In genomic region chr9:63148410-63149371, GRCm38 (mm10) we compare ENCODE assay signal across 10 mouse cellular contexts. TPM values are rescaled to one million over a fixed set of nuclear protein-coding genes. Genes with fewer than 3 reads are reported as not detected.
DNase-seq lines count a peak whose midpoint lies in the region; ATAC-seq and TF ChIP-seq lines count a peak whose summit lies in the region.
"Had no signal": no experiment of that assay in that cellular context is flagged by ENCODE, and none has a peak within 500 bp of the region (broad histone marks: within the 10 kb centered on the region; RNA-seq: fewer than 3 reads in every experiment).

TSS of gene Skor1 (minus strand) at chr9:63148961.

- H3K4me3 ChIP-seq in heart, adult 2 months = 0 out of 2 replicates have a peak within 1 kb of the TSS, but pooled peaks have one; percentile 37
- H3K4me3 ChIP-seq in ES-E14 (ENCODE audit: insufficient read depth in 1 of 2, low read depth in 1 of 2, low read length in 2 of 2, poor library complexity in 1 of 2, severe bottlenecking in 1 of 2) = peak within 1 kb of the TSS; percentile 38 to 58
- H3K4me3 ChIP-seq in heart, postnatal 0 days (ENCODE audit: low read depth, low read length) = peak within 1 kb of the TSS; percentile 49
- H3K4me3 ChIP-seq in midbrain, embryonic 10.5 days = peak within 1 kb of the TSS; percentile 57

- WGBS in heart, adult 2 months = 2% methylated on average over 85 of the region's 108 CpGs
- 2% methylated on average over 73 of the region's 108 CpGs for WGBS in heart, postnatal 0 days
- WGBS in midbrain, embryonic 10.5 days = under 1% methylated on average over 107 of the region's 108 CpGs

- H3K4me1 ChIP-seq in heart, adult 2 months (ENCODE audit: control insufficient read depth, insufficient read depth, low read length) = no peaks in the 10 kb centered on the region
- peaks cover 0 to 5% of the 10 kb centered on the region in 2 experiments; a peak in 1 of 4 replicates for H3K4me1 ChIP-seq in ES-E14 (ENCODE audit: control insufficient read depth in 2 of 2, insufficient read depth in 2 of 2, low read length in 2 of 2, poor library complexity in 1 of 2)
- peaks cover 20% of the 10 kb centered on the region for H3K4me1 ChIP-seq in heart, postnatal 0 days (ENCODE audit: control insufficient read depth, insufficient read depth)
- H3K4me1 ChIP-seq in midbrain, embryonic 10.5 days = peaks cover 79% of the 10 kb centered on the region

- H3K36me3 ChIP-seq in heart, adult 2 months (ENCODE audit: control insufficient read depth, insufficient read depth, low read length) = no peaks in the 10 kb centered on the region
- H3K36me3 ChIP-seq in ES-E14 (ENCODE audit: control insufficient read depth, insufficient read depth, low read length, poor library complexity, severe bottlenecking) = no peaks in the 10 kb centered on the region
- H3K36me3 ChIP-seq in heart, postnatal 0 days (replicated peaks; ENCODE audit: control insufficient read depth, insufficient read depth, low read length) = no peaks in the 10 kb centered on the region
- H3K36me3 ChIP-seq in midbrain, embryonic 10.5 days = no peaks in the 10 kb centered on the region

- H3K79me2 ChIP-seq in heart, adult 2 months (replicated peaks; ENCODE audit: control insufficient read depth, insufficient read depth, low read length) = no peaks in the 10 kb centered on the region

- TF ChIP-seq EP300 in heart, adult 2 months (IDR thresholded peaks at IDR 0.05; ENCODE audit: insufficient read depth, low read depth, low read length) = no peak
- TF ChIP-seq EP300 in heart, postnatal 0 days (IDR thresholded peaks at IDR 0.05; ENCODE audit: low read depth) = no peak

- no peak within 1 kb of the TSS for H3K9ac ChIP-seq in heart, adult 2 months (ENCODE audit: low read depth, low read length)
- no peak within 1 kb of the TSS for H3K9ac ChIP-seq in ES-E14 (ENCODE audit: insufficient read depth, low read depth, low read length, poor library complexity, severe bottlenecking)
- H3K9ac ChIP-seq in heart, postnatal 0 days (replicated peaks; ENCODE audit: low read depth, low read length) = no peak within 1 kb of the TSS

- H3K27ac ChIP-seq in heart, adult 2 months = no peak within 1 kb of the TSS
- H3K27ac ChIP-seq in ES-E14 (ENCODE audit: insufficient read depth, low read depth, low read length, poor library complexity, severe bottlenecking) = no peak within 1 kb of the TSS
- H3K27ac ChIP-seq in heart, postnatal 0 days (ENCODE audit: low read depth) = no peak within 1 kb of the TSS
- 0 out of 2 replicates have a peak within 1 kb of the TSS, but pooled peaks have one; percentile 33 for H3K27ac ChIP-seq in midbrain, embryonic 10.5 days (replicated peaks)

- TF ChIP-seq POLR2A in heart, adult 2 months (IDR thresholded peaks at IDR 0.05; ENCODE audit: insufficient read depth, low read depth, low read length) = no peak

- TF ChIP-seq CTCF in heart, adult 2 months (IDR thresholded peaks at IDR 0.05) = no peak
- TF ChIP-seq CTCF in heart, postnatal 0 days (IDR thresholded peaks at IDR 0.05; ENCODE audit: low read depth) = no peak

- no peak for DNase-seq in heart, adult 2 months
- no peak for DNase-seq in heart, adult 9 months (ENCODE audit: low spot score in 2 of 2)
- no peak for DNase-seq in ES-E14 (ENCODE audit: low read depth, low spot score)
- no peak for DNase-seq in heart, postnatal 0 days (ENCODE audit: low spot score)
- peak; percentile 48 for DNase-seq in midbrain, embryonic 10.5 days (ENCODE audit: low spot score)
- DNase-seq in ovary, postnatal 10 days (ENCODE audit: low spot score) = no peak
- DNase-seq in urinary bladder, postnatal 14 days (ENCODE audit: low spot score) = no peak
- DNase-seq: cerebellum, adult 9-11 months had no signal

- intact Hi-C loops in heart, adult 2 months (cut with DNase I) = no loop called here

- H3K4me2 ChIP-seq in heart, postnatal 0 days (ENCODE audit: low read depth, low read length) = peak within 1 kb of the TSS; percentile 71

- no peak for ATAC-seq in heart, postnatal 0 days (ENCODE audit: insufficient read depth, low read depth)
- ATAC-seq in frontal cortex, adult (ENCODE audit: low TSS enrichment) = no peak

- in situ Hi-C loops in ES-E14 (cut with MboI; ENCODE audit: low sequenced_read_pairs in 2 of 2, unreplicated experiment in 2 of 2) = loop anchor here (10.0 to 25.0 kb wide), 2 partner anchors 689 to 1236 kb away; partner anchors contain the start of gene Megf11 (in 1 of the 2)

- H3K27me3 ChIP-seq in heart, adult 2 months (ENCODE audit: control insufficient read depth, insufficient read depth, low read length) = peaks cover 45% of the 10 kb centered on the region
- peaks cover 100% of the 10 kb centered on the region for H3K27me3 ChIP-seq in heart, postnatal 0 days (ENCODE audit: control insufficient read depth, insufficient read depth, low read length)
- H3K27me3 ChIP-seq in midbrain, embryonic 10.5 days (ENCODE audit: low read depth, poor library complexity, severe bottlenecking) = peaks cover 100% of the 10 kb centered on the region

- H3K9me3 ChIP-seq in ES-E14 (ENCODE audit: control insufficient read depth, insufficient read depth, low read depth, low read length) = no peaks in the 10 kb centered on the region
- H3K9me3 ChIP-seq in heart, postnatal 0 days (replicated peaks; ENCODE audit: control insufficient read depth, low read length) = no peaks in the 10 kb centered on the region
- H3K9me3 ChIP-seq in midbrain, embryonic 10.5 days (replicated peaks) = no peaks in the 10 kb centered on the region; the same call in 1 of the 2 replicates

TF ChIP-seq in ES-E14, 5 proteins besides CTCF, POLR2A, EP300 and RAD21:
- TF ChIP-seq CHD2 (IDR thresholded peaks at IDR 0.05; ENCODE audit: low read depth, low read length) = no peak
- no peak for TF ChIP-seq ZC3H11A (IDR thresholded peaks at IDR 0.05; ENCODE audit: borderline replicate concordance, low read depth, low read length)
- no peak for TF ChIP-seq HCFC1 (IDR thresholded peaks at IDR 0.05; ENCODE audit: borderline replicate concordance, insufficient read depth, low read length)
- TF ChIP-seq ZNF384 (IDR thresholded peaks at IDR 0.05; ENCODE audit: low read depth, low read length) = no peak
- TF ChIP-seq MAFK (IDR thresholded peaks at IDR 0.05; ENCODE audit: insufficient read depth, low read depth, low read length) = no peak

RNA-seq across cellular contexts. Expression of gene Skor1, which starts in this region (rescaled TPM):
- total RNA-seq in heart, adult 2 months (2021) = under 1 TPM; 0.07 to 0.10 TPM
- 0.04 TPM in 1 of 2 replicates, not detected in the other for polyA plus RNA-seq in heart, adult 2 months (2012; rRNA removed)
- 0.54 and 0.58 TPM in 2 replicates for total RNA-seq in ES-E14 (2012; rRNA removed)
- total RNA-seq in heart, postnatal 0 days (2014; rRNA removed; ENCODE audit: low replicate concordance) = not detected in 2 replicates
- polyA plus RNA-seq in heart, postnatal 0 days (2015; fragmentation: Nextera tagmentation; extraction: Ambion mirVana) = not detected in 2 replicates
- polyA plus RNA-seq in midbrain, embryonic 10.5 days (2016; fragmentation: Nextera tagmentation; extraction: Ambion mirVana) = 0.12 TPM in 1 of 2 replicates, not detected in the other
- total RNA-seq: CH12.LX had no signal

Comparison
In these comparisons a context has a peak if more than half of its experiments do, and no peak if none do; other contexts are left out.
1. Peak in DNase-seq, H3K4me3 ChIP-seq and H3K27ac ChIP-seq in midbrain, embryonic 10.5 days; RNA of the gene not detected or under 1 TPM.